Mouse (Mus musculus): ENCODE measurements at regions not wholly inside any gene's neighbourhood (a gene's known extent, or its start where the extent isn't known, plus 50 kb on each side); places are given as distances from the start of the nearest gene placed in this dataset.

DNA sequence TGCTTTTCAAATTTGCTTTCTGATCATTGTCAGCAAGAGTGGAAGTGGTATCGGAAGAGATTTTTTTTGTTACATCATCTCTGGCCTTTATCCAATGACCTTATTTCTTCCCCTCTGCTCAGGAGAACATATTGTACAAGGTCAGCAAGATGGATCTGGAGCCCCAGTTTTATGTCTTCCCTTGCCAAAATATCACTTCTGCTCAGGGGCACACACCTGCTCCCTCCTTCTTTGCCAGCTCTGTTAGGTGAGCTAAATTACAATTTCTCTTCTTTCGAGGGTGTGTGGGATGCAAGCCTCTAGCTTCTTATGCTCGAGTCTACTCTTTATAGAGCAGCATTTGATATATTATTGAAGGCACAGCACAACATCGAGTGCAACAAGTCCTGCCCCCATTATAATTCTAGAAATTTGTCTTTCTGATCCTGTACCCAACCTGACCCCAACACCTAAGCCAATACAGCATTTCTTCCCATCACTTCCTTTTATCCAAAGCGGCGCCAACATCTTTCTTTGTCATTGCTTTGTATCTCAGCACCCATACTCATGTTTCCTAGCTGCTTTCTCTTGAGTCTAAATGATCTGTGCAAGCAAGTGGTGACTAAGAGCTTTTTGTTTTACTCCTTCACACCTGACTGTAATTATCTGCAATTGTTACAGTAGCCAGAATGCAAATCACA, 263.1 kb upstream of the Crbn start:
- no peak for TF ChIP-seq CEBPB (IDR thresholded peaks at IDR 0.05; ENCODE audit: insufficient read depth, poor library complexity, severe bottlenecking)
- no peak for TF ChIP-seq POLR2AphosphoS2 (IDR thresholded peaks at IDR 0.05; ENCODE audit: insufficient read length, low read depth)
- TF ChIP-seq TCF3 (IDR thresholded peaks at IDR 0.05; ENCODE audit: insufficient read length, low read depth), result no peak
- no peak for TF ChIP-seq TCF12 (IDR thresholded peaks at IDR 0.05; ENCODE audit: insufficient read depth, poor library complexity, severe bottlenecking)
- no peak for TF ChIP-seq SRF (IDR thresholded peaks at IDR 0.05; ENCODE audit: control insufficient read depth, insufficient read length, low read depth)
- TF ChIP-seq MAX (IDR thresholded peaks at IDR 0.05; ENCODE audit: low read depth), result no peak
- TF ChIP-seq USF1 (IDR thresholded peaks at IDR 0.05; ENCODE audit: low read depth), result no peak
- no peak for TF ChIP-seq MYOG (IDR thresholded peaks at IDR 0.05; ENCODE audit: control insufficient read depth in 1 of 3, insufficient read depth in 1 of 3, insufficient read length in 2 of 3, low read depth in 2 of 3)
- no peak for TF ChIP-seq POLR2A (IDR thresholded peaks at IDR 0.05; ENCODE audit: insufficient read length, low read depth)
- TF ChIP-seq MYOD1 (IDR thresholded peaks at IDR 0.05; ENCODE audit: control insufficient read depth in 1 of 3, insufficient read length in 2 of 3, low read depth in 2 of 3), result no peak
- TF ChIP-seq REST (IDR thresholded peaks at IDR 0.05; ENCODE audit: insufficient read depth, insufficient read length), result no peak
- no peak for TF ChIP-seq E2F4 (IDR thresholded peaks at IDR 0.05; ENCODE audit: insufficient read depth)
- no peak overlapping the region for H3K4me3 ChIP-seq

DNA sequence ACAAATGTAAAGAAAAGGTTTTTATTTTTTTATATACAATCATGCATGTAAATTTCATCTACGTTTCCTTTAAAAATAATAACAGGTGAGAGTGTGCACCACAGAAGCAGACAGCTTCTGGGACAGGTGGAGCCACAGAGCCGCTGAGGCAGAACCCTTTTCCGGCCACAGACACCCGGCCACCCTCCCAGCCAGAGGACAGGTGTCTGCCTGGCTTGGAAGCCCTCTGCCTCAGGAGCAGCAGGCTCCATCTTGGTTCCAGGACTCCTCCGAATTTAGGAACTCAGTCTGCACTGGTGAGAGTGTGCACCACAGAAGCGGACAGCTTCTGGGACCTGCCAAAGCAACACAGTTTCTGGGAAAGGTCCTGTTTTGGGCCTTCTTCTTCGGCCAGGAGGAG, 270.6 kb upstream of the Crbn start:
- Histone ChIP-seq H3K79me2 (ENCODE audit: control insufficient read depth, insufficient read depth) (no peaks in the 10 kb centered on the region), H3ac (ENCODE audit: control insufficient read depth, insufficient read length) (no peak overlapping the region), H3K4me2 (ENCODE audit: low read depth) (no peak overlapping the region), H3K36me3 (ENCODE audit: control insufficient read depth, insufficient read depth) (no peaks in the 10 kb centered on the region), H3K27me3 (ENCODE audit: control insufficient read depth, insufficient read depth, insufficient read length) (no peaks in the 10 kb centered on the region), H3K4me3 (no peak overlapping the region)
- peak in 1 of 3 experiments; percentile 64 for TF ChIP-seq MYOG (IDR thresholded peaks at IDR 0.05; ENCODE audit: control insufficient read depth in 1 of 3, insufficient read depth in 1 of 3, insufficient read length in 2 of 3, low read depth in 2 of 3)
- peak in 2 of 3 experiments; percentile 13 to 61 for TF ChIP-seq MYOD1 (IDR thresholded peaks at IDR 0.05; ENCODE audit: control insufficient read depth in 1 of 3, insufficient read length in 2 of 3, low read depth in 2 of 3)
- TF ChIP-seq TCF12 (IDR thresholded peaks at IDR 0.05; ENCODE audit: insufficient read depth, poor library complexity, severe bottlenecking), result no peak
- no peak for TF ChIP-seq E2F4 (IDR thresholded peaks at IDR 0.05; ENCODE audit: insufficient read depth)

More for the DNA sequence above, 263.1 kb upstream of the Crbn start:
- Histone ChIP-seq H3K27me3 (ENCODE audit: control insufficient read depth, insufficient read depth, insufficient read length) (no peaks in the 10 kb centered on the region), H3ac (ENCODE audit: control insufficient read depth, insufficient read length) (no peak overlapping the region), H3K79me2 (ENCODE audit: control insufficient read depth, insufficient read depth) (no peaks in the 10 kb centered on the region), H3K36me3 (ENCODE audit: control insufficient read depth, insufficient read depth) (no peaks in the 10 kb centered on the region), H3K4me2 (ENCODE audit: low read depth) (no peak overlapping the region)

DNA sequence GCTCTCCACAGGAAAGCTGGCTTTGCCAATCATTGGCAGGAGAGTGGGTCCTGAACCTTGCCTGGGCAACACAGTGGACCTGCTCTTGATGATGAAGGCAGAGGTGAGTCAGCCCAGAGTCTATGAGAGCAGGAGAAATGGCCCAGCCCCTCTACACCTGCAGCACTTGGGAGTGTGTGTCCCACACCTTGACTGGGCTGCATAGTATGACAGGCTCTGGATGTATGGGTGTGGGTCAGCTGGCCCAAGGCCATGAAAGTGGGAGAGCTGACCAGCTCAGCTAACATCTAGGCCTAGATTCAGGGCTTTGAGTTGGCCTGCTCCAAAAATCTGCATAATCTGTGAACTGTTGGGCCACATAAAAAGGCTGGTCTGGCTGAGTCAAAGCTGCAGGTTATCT, 292.7 kb upstream of the Crbn start:
- TF ChIP-seq E2F4 (IDR thresholded peaks at IDR 0.05; ENCODE audit: insufficient read depth) (no peak), TCF3 (IDR thresholded peaks at IDR 0.05; ENCODE audit: insufficient read length, low read depth) (no peak), POLR2A (IDR thresholded peaks at IDR 0.05; ENCODE audit: insufficient read length, low read depth) (no peak), SRF (IDR thresholded peaks at IDR 0.05; ENCODE audit: control insufficient read depth, insufficient read length, low read depth) (no peak), MYOD1 (IDR thresholded peaks at IDR 0.05; ENCODE audit: control insufficient read depth in 1 of 3, insufficient read length in 2 of 3, low read depth in 2 of 3) (no peak), REST (IDR thresholded peaks at IDR 0.05; ENCODE audit: insufficient read depth, insufficient read length) (no peak), USF1 (IDR thresholded peaks at IDR 0.05; ENCODE audit: low read depth) (no peak), CEBPB (IDR thresholded peaks at IDR 0.05; ENCODE audit: insufficient read depth, poor library complexity, severe bottlenecking) (no peak), MAX (IDR thresholded peaks at IDR 0.05; ENCODE audit: low read depth) (no peak), TCF12 (IDR thresholded peaks at IDR 0.05; ENCODE audit: insufficient read depth, poor library complexity, severe bottlenecking) (no peak), MYOG (IDR thresholded peaks at IDR 0.05; ENCODE audit: control insufficient read depth in 1 of 3, insufficient read depth in 1 of 3, insufficient read length in 2 of 3, low read depth in 2 of 3) (no peak), POLR2AphosphoS2 (IDR thresholded peaks at IDR 0.05; ENCODE audit: insufficient read length, low read depth) (no peak)
- no peaks in the 10 kb centered on the region for H3K79me2 ChIP-seq (ENCODE audit: control insufficient read depth, insufficient read depth)
- no peak overlapping the region for H3K4me2 ChIP-seq (ENCODE audit: low read depth)
- H3K4me3 ChIP-seq, result no peak overlapping the region
- H3ac ChIP-seq (ENCODE audit: control insufficient read depth, insufficient read length), result no peak overlapping the region
- H3K27me3 ChIP-seq (ENCODE audit: control insufficient read depth, insufficient read depth, insufficient read length), result no peaks in the 10 kb centered on the region
- no peaks in the 10 kb centered on the region for H3K36me3 ChIP-seq (ENCODE audit: control insufficient read depth, insufficient read depth)

DNA sequence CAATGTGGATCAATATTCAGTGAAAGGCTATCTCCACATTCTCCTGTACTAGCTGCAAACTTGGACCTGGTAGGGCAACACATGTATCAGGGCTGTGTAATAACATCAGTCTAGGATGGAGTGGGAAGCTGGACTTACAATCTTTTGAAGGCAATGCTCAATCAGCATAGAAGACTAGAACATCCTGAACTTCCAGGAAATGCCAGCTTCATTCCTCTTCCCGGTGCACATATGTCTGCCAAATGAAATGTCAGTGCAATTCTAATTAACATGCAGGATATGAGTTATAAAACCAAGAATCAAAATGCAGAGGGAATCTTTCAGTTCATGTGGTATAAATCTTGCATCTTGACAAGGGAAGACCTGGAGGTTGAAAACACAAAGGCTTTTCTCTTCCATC, 328.8 kb upstream of the Crbn start:
- Histone ChIP-seq H3K4me2 (ENCODE audit: low read depth) (no peak overlapping the region), H3K4me3 (no peak overlapping the region), H3K36me3 (ENCODE audit: control insufficient read depth, insufficient read depth) (no peaks in the 10 kb centered on the region), H3K79me2 (ENCODE audit: control insufficient read depth, insufficient read depth) (no peaks in the 10 kb centered on the region), H3K27me3 (ENCODE audit: control insufficient read depth, insufficient read depth, insufficient read length) (no peaks in the 10 kb centered on the region), H3ac (ENCODE audit: control insufficient read depth, insufficient read length) (no peak overlapping the region)
- TF ChIP-seq TCF12 (IDR thresholded peaks at IDR 0.05; ENCODE audit: insufficient read depth, poor library complexity, severe bottlenecking), result no peak
- no peak for TF ChIP-seq REST (IDR thresholded peaks at IDR 0.05; ENCODE audit: insufficient read depth, insufficient read length)
- TF ChIP-seq POLR2AphosphoS2 (IDR thresholded peaks at IDR 0.05; ENCODE audit: insufficient read length, low read depth), result no peak
- no peak for TF ChIP-seq MAX (IDR thresholded peaks at IDR 0.05; ENCODE audit: low read depth)
- no peak for TF ChIP-seq USF1 (IDR thresholded peaks at IDR 0.05; ENCODE audit: low read depth)
- TF ChIP-seq MYOD1 (IDR thresholded peaks at IDR 0.05; ENCODE audit: control insufficient read depth in 1 of 3, insufficient read length in 2 of 3, low read depth in 2 of 3), result no peak
- no peak for TF ChIP-seq POLR2A (IDR thresholded peaks at IDR 0.05; ENCODE audit: insufficient read length, low read depth)
- TF ChIP-seq SRF (IDR thresholded peaks at IDR 0.05; ENCODE audit: control insufficient read depth, insufficient read length, low read depth), result no peak
- no peak for TF ChIP-seq MYOG (IDR thresholded peaks at IDR 0.05; ENCODE audit: control insufficient read depth in 1 of 3, insufficient read depth in 1 of 3, insufficient read length in 2 of 3, low read depth in 2 of 3)
- no peak for TF ChIP-seq CEBPB (IDR thresholded peaks at IDR 0.05; ENCODE audit: insufficient read depth, poor library complexity, severe bottlenecking)
- no peak for TF ChIP-seq E2F4 (IDR thresholded peaks at IDR 0.05; ENCODE audit: insufficient read depth)
- TF ChIP-seq TCF3 (IDR thresholded peaks at IDR 0.05; ENCODE audit: insufficient read length, low read depth), result no peak

Data from myocyte (in vitro differentiated cells).